46 mouse cellular contexts compared by ENCODE assay signal in genomic region chr7:131329416-131329815, GRCm38 (mm10). TPM values are rescaled to one million over a fixed set of nuclear protein-coding genes. Genes with fewer than 3 reads are reported as not detected.
"Had no signal": no experiment of that assay in that cellular context is flagged by ENCODE, and none has a peak within 500 bp of the region (broad histone marks: within the 10 kb centered on the region; RNA-seq: fewer than 3 reads in every experiment).

Gene Fam24b (minus strand): TSS chr7:131329516.

- H3K4me2 ChIP-seq: heart, embryonic 11.5 days; heart, embryonic 12.5 days; heart, embryonic 13.5 days; heart, embryonic 15.5 days; hindbrain, embryonic 12.5 days; hindbrain, embryonic 13.5 days; hindbrain, embryonic 14.5 days; hindbrain, embryonic 15.5 days; intestine, embryonic 15.5 days; kidney, embryonic 15.5 days had no signal

- H3K9ac ChIP-seq: heart, embryonic 12.5 days; heart, embryonic 13.5 days; heart, embryonic 15.5 days; hindbrain, embryonic 12.5 days; hindbrain, embryonic 13.5 days; hindbrain, embryonic 14.5 days; hindbrain, embryonic 15.5 days; intestine, embryonic 15.5 days; kidney, embryonic 15.5 days had no signal

- H3K36me3 ChIP-seq: heart, embryonic 10.5 days; heart, embryonic 12.5 days; heart, embryonic 13.5 days; heart, embryonic 15.5 days; hindbrain, embryonic 10.5 days; hindbrain, embryonic 12.5 days; hindbrain, embryonic 13.5 days; hindbrain, embryonic 15.5 days; intestine, embryonic 15.5 days; kidney, embryonic 15.5 days had no signal

- H3K9me3 ChIP-seq: heart, embryonic 10.5 days; heart, embryonic 12.5 days; heart, embryonic 13.5 days; heart, embryonic 15.5 days; hindbrain, embryonic 10.5 days; hindbrain, embryonic 12.5 days; hindbrain, embryonic 13.5 days; hindbrain, embryonic 15.5 days; intestine, embryonic 15.5 days; kidney, embryonic 15.5 days had no signal

- ATAC-seq: hindbrain, embryonic 16.5 days; hindbrain, postnatal 0 days; inflammation-experienced regulatory T-cells, adult 6 months; intestine, embryonic 15.5 days; intestine, embryonic 16.5 days; intestine, postnatal 0 days had no signal

- H3K27ac ChIP-seq: heart, embryonic 10.5 days; heart, embryonic 13.5 days; heart, embryonic 15.5 days; hindbrain, embryonic 10.5 days; hindbrain, embryonic 12.5 days; hindbrain, embryonic 13.5 days; hindbrain, embryonic 14.5 days; hindbrain, embryonic 15.5 days; hindbrain, postnatal 0 days; intestine, embryonic 15.5 days; kidney, embryonic 15.5 days; kidney, postnatal 0 days; layer of hippocampus, adult 2 months had no signal

- DNase-seq: heart, postnatal 10 days; heart, postnatal 14 days; heart, postnatal 36 days; heart, postnatal 4 days; kidney, adult 11 months; kidney, adult 18-20 months; kidney, adult 2 months; kidney, adult 8-10 months; kidney, adult 9 months; kidney, postnatal 10 days; kidney, postnatal 14 days; kidney, postnatal 25 days; kidney, postnatal 36 days; kidney, postnatal 4 days; layer of hippocampus, adult 9-11 months; layer of hippocampus, postnatal 36 days had no signal

- H3K4me1 ChIP-seq: heart, embryonic 13.5 days; heart, embryonic 15.5 days; hindbrain, embryonic 10.5 days; hindbrain, embryonic 12.5 days; hindbrain, embryonic 13.5 days; hindbrain, embryonic 15.5 days; intestine, embryonic 15.5 days; kidney, embryonic 15.5 days had no signal

- H3K27me3 ChIP-seq: heart, embryonic 12.5 days; heart, embryonic 13.5 days; heart, embryonic 15.5 days; hindbrain, embryonic 12.5 days; hindbrain, embryonic 13.5 days; hindbrain, embryonic 15.5 days; intestine, embryonic 15.5 days; kidney, embryonic 15.5 days had no signal

- H3K4me3 ChIP-seq: heart, embryonic 10.5 days; heart, embryonic 12.5 days; heart, embryonic 13.5 days; heart, embryonic 15.5 days; hindbrain, embryonic 10.5 days; hindbrain, embryonic 12.5 days; hindbrain, embryonic 13.5 days; hindbrain, embryonic 15.5 days; intestine, embryonic 15.5 days; kidney, embryonic 15.5 days; layer of hippocampus, adult 2 months had no signal

RNA-seq across cellular contexts. Expression of gene Fam24b, which starts in this region (rescaled TPM):
- total RNA-seq: heart, postnatal 10 days; heart, postnatal 14 days; heart, postnatal 25 days; heart, postnatal 36 days; heart, postnatal 4 days; hematopoietic stem cell, adult 5-6 weeks; hindbrain, postnatal 0 days; layer of hippocampus, adult 2 months; layer of hippocampus, postnatal 14 days; layer of hippocampus, postnatal 25 days; layer of hippocampus, postnatal 36 days had no signal
- polyA plus RNA-seq: heart, embryonic 10.5 days; heart, embryonic 11.5 days; heart, embryonic 12.5 days; heart, embryonic 13.5 days; heart, embryonic 14.5 days; heart, embryonic 15.5 days; heart, embryonic 16.5 days; heart, postnatal 0 days; hindbrain, embryonic 10.5 days; hindbrain, embryonic 11.5 days; hindbrain, embryonic 12.5 days; hindbrain, embryonic 13.5 days; hindbrain, embryonic 14.5 days; hindbrain, embryonic 15.5 days; hindbrain, embryonic 16.5 days; hindbrain, postnatal 0 days; inflammation-experienced regulatory T-cells, adult 6 months; intestine, embryonic 15.5 days; intestine, embryonic 16.5 days; intestine, postnatal 0 days; kidney, adult 2 months; kidney, embryonic 14.5 days; kidney, embryonic 15.5 days; kidney, embryonic 16.5 days; kidney, postnatal 0 days; large intestine, adult 2 months had no signal
